Comparison of ENCODE assay signal across 1 mouse cellular context in genomic region chr4:117151416-117151815, GRCm38 (mm10).
TF ChIP-seq lines count a peak whose summit lies in the region.

No protein-coding gene starts in this region.

TF ChIP-seq in myocyte, 11 proteins besides CTCF, POLR2A, EP300 and RAD21:
- TF ChIP-seq REST (IDR thresholded peaks at IDR 0.05; ENCODE audit: insufficient read depth, insufficient read length) (no peak), POLR2AphosphoS2 (IDR thresholded peaks at IDR 0.05; ENCODE audit: insufficient read length, low read depth) (peak; percentile 72)
